Mouse (Mus musculus): ENCODE results near the gene Mthfd1. TPM values are rescaled to one million over a fixed set of nuclear protein-coding genes. Genes with fewer than 3 reads are reported as not detected.

Mthfd1 gene
- polyA plus RNA-seq, 1 experiment from 2014 or later = 91.8 TPM

DNA sequence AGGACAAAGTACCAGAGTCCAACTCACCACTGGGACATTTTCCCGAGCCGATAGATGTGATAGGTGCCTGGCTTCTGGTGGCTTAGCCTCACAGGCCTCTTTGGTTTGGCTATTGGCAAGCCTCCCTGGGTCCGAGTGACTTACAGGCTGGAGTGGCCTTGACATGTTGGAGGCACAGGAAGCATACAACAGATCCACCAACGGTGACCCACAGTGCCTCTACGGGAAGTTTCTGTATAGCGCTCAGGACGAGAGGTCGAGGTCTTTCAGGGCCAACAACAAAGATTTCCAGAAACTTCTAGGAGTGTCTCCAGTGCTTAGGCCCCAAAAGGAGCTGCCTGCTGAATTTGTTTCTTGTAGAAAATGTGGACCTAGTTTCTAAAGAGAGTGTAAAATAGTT lies 10.1 kb upstream of the Mthfd1 start:
- H3K4me3 ChIP-seq = no peak overlapping the region
- H3K36me3 ChIP-seq = no peaks in the 10 kb centered on the region
- no peak overlapping the region for H3K27ac ChIP-seq (replicated peaks)
- WGBS = 89% methylated on average over 8 of the region's 8 CpGs
- no peak for DNase-seq (ENCODE audit: low spot score)
- H3K27me3 ChIP-seq (ENCODE audit: low read depth, poor library complexity, severe bottlenecking) = no peaks in the 10 kb centered on the region
- no peaks in the 10 kb centered on the region for H3K4me1 ChIP-seq
- no peaks in the 10 kb centered on the region for H3K9me3 ChIP-seq (replicated peaks)

GRCm38 (mm10) chr12:76246646-76247045 lies 8.5 kb upstream of the Mthfd1 start, which contains the start of gene Tex21:
Tex21 (minus strand) TSS chr12:76246746.
- Histone ChIP-seq H3K4me3 (no peak within 1 kb of the TSS), H3K4me1 (no peaks in the 10 kb centered on the region), H3K27me3 (ENCODE audit: low read depth, poor library complexity, severe bottlenecking) (no peaks in the 10 kb centered on the region), H3K27ac (replicated peaks) (no peak within 1 kb of the TSS), H3K36me3 (no peaks in the 10 kb centered on the region), H3K9me3 (replicated peaks) (no peaks in the 10 kb centered on the region)
- 80% methylated on average over 6 of the region's 6 CpGs for WGBS
- DNase-seq (ENCODE audit: low spot score) = no peak

- Histone ChIP-seq H3K27me3 (ENCODE audit: low read depth, poor library complexity, severe bottlenecking) (no peaks in the 10 kb centered on the region; the same call in 1 of the 2 replicates), H3K27ac (replicated peaks) (no peak overlapping the region), H3K4me1 (peaks cover 37% of the 10 kb centered on the region), H3K9me3 (replicated peaks) (no peaks in the 10 kb centered on the region), H3K36me3 (no peaks in the 10 kb centered on the region), H3K4me3 (no peak overlapping the region)
- 90% methylated on average over 1 of the region's 1 CpGs for WGBS
- DNase-seq (ENCODE audit: low spot score) = no peak
Measured at GRCm38 (mm10) chr12:76253090-76253489, 2.0 kb upstream of the Mthfd1 start.

DNA sequence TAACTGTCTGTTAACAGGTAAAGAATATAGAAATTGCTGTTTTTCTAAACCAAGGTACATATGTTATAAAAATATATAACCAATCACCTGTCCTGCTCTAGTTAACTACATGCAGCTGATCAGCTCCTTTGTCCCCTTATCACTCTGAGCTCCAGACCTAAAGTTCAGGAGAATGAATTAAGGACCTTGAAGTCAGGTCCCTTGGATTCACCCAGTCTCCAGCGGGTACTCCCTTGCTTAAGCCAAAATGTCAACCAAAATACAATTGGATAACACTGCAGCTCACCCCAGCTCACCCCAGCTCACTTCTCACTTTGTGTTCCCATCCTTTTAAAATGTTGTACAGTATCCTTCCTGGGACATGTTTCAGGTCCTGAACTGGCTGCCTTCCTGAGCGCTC lies 1.5 kb upstream of the Mthfd1 start:
- Histone ChIP-seq H3K4me3 (no peak overlapping the region), H3K9me3 (replicated peaks) (no peaks in the 10 kb centered on the region), H3K27me3 (ENCODE audit: low read depth, poor library complexity, severe bottlenecking) (no peaks in the 10 kb centered on the region; the same call in 1 of the 2 replicates), H3K36me3 (no peaks in the 10 kb centered on the region), H3K27ac (replicated peaks) (no peak overlapping the region), H3K4me1 (peaks cover 37% of the 10 kb centered on the region)
- DNase-seq (ENCODE audit: low spot score) = no peak
- WGBS = 80% methylated on average over 2 of the region's 2 CpGs

- no peaks in the 10 kb centered on the region; the same call in 1 of the 2 replicates for H3K27me3 ChIP-seq (ENCODE audit: low read depth, poor library complexity, severe bottlenecking)
- H3K4me1 ChIP-seq = peaks cover 37% of the 10 kb centered on the region
- no peaks in the 10 kb centered on the region for H3K9me3 ChIP-seq (replicated peaks)
- DNase-seq (ENCODE audit: low spot score) = no peak
- H3K36me3 ChIP-seq = no peaks in the 10 kb centered on the region
- H3K27ac ChIP-seq (replicated peaks) = no peak overlapping the region
- 79% methylated on average over 8 of the region's 8 CpGs for WGBS
- no peak overlapping the region for H3K4me3 ChIP-seq
Measured at GRCm38 (mm10) chr12:76253991-76254390, 1.1 kb upstream of the Mthfd1 start.

DNA sequence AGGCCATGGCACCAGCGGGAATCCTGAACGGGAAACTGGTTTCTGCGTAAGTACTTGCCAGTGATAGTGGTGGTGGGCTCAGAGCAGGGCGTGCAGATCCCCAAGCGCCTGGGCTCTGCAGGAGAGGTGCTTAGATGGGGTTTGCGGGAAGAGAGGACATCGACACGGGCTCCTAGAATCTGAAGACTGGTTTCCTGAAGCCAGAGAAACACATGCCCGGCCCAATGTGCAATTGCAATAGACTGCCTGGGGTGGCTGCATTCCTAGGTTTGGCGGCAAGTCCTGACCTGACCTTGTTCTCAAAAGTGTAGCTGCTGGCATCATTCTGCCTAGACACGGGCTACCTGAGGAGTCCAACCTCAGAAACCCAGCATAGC lies 389 bp downstream of the Mthfd1 start:
- Histone ChIP-seq H3K9me3 (replicated peaks) (no peaks in the 10 kb centered on the region), H3K27ac (replicated peaks) (peak overlapping the region; percentile 89), H3K27me3 (ENCODE audit: low read depth, poor library complexity, severe bottlenecking) (no peaks in the 10 kb centered on the region; the same call in 1 of the 2 replicates), H3K36me3 (no peaks in the 10 kb centered on the region), H3K4me1 (peaks cover 37% of the 10 kb centered on the region), H3K4me3 (peak overlapping the region; percentile 79)
- whole genome bisulfite sequencing = under 1% methylated on average over 11 of the region's 11 CpGs
- DNase-seq (ENCODE audit: low spot score) = no peak

DNA sequence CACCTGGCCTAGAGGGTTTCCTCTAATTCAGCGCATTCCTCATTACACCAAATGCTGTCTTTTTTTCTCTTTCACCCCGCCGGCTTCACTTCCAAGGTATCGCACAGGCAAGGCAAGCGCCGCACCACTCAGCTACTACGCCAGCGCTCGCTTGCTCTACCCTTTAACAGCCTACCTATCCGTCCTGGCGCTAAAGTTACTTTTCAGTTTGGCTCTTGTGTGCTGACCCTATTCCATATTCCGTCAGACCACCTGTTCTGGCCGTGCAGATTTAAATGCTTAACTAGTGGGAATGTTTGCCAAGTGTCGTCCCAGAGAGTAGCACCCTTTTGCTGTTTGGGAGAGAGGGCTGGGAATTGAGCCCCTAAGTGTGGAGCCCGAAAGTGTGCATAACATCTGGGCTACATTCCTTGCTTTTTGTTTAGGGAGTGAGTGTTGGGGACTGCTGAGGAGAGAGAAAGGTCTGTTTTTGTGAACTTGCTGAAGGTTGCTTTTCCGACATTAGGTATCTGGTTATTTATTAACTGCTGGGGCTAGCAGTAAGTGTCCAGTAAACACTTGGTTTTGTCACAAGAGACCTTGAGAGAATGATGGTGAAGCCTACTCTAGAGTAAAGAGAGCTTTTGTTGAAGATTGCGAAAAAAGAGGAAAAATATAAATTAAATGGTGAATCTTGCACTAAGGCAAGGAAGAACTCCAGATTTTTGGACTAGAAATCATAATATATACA lies 1.2 kb downstream of the Mthfd1 start:
- Histone ChIP-seq H3K4me3 (peak overlapping the region; percentile 79), H3K27ac (replicated peaks) (peak overlapping the region; percentile 89), H3K27me3 (ENCODE audit: low read depth, poor library complexity, severe bottlenecking) (no peaks in the 10 kb centered on the region; the same call in 1 of the 2 replicates), H3K36me3 (no peaks in the 10 kb centered on the region), H3K4me1 (peaks cover 37% of the 10 kb centered on the region), H3K9me3 (replicated peaks) (no peaks in the 10 kb centered on the region)
- DNase-seq (ENCODE audit: low spot score) = peak; percentile 39
- 8% methylated on average over 17 of the region's 17 CpGs for WGBS

DNA sequence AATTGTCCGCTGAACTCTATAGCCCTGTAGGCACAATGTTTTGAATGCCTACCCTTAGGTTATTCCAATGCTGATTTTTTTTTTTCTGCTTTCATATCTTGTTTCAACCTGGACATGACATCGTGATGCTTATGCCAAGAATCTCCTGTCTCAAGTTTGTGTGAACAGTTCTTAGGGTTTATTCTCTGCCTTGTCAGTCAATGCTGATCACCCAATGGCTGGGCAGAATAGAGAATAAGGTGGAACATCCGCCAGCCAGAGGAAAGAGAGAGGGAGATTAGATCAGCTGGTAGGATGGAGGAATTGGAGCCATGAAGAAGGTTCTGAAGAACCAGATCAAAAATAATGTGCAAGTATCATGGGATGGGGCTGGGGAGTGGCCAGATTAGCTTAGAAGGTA lies 5.6 kb downstream of the Mthfd1 start:
- DNase-seq (ENCODE audit: low spot score) = no peak
- peaks cover 26% of the 10 kb centered on the region for H3K4me1 ChIP-seq
- H3K4me3 ChIP-seq = no peak overlapping the region
- peaks cover 7% of the 10 kb centered on the region for H3K36me3 ChIP-seq
- H3K27ac ChIP-seq (replicated peaks) = no peak overlapping the region
- H3K27me3 ChIP-seq (ENCODE audit: low read depth, poor library complexity, severe bottlenecking) = no peaks in the 10 kb centered on the region
- H3K9me3 ChIP-seq (replicated peaks) = no peaks in the 10 kb centered on the region
- 90% methylated on average over 3 of the region's 3 CpGs for WGBS

DNA sequence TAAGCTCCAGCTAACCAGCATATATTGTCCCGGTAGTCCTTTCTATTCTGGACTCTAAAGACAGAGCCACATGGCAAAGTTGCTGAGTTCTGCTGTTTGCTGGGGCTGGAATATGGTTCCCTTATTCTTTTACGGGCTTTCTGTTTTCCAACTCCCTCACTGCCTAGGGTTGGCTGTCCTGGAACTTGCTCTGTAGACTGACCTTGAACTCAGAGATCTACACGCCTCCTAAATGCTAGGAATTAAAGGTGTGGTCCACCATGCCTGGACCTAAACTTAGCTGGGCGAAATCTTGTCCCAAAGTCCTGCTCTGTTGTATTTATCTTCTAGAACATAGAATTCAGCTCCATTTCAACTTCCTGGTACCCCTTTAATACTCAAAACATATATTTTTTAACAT lies 6.5 kb downstream of the Mthfd1 start:
- no peak overlapping the region for H3K27ac ChIP-seq (replicated peaks)
- no peaks in the 10 kb centered on the region for H3K9me3 ChIP-seq (replicated peaks)
- peaks cover 15% of the 10 kb centered on the region for H3K36me3 ChIP-seq
- 91% methylated on average over 4 of the region's 4 CpGs for WGBS
- no peak overlapping the region for H3K4me3 ChIP-seq
- no peak for DNase-seq (ENCODE audit: low spot score)
- peaks cover 17% of the 10 kb centered on the region for H3K4me1 ChIP-seq
- H3K27me3 ChIP-seq (ENCODE audit: low read depth, poor library complexity, severe bottlenecking) = no peaks in the 10 kb centered on the region

- Histone ChIP-seq H3K9me3 (replicated peaks) (no peaks in the 10 kb centered on the region), H3K27me3 (ENCODE audit: low read depth, poor library complexity, severe bottlenecking) (no peaks in the 10 kb centered on the region), H3K27ac (replicated peaks) (no peak overlapping the region), H3K4me3 (no peak overlapping the region), H3K36me3 (peaks cover 19% of the 10 kb centered on the region), H3K4me1 (0 out of 2 replicates have a peak, but pooled peaks cover 7% of the 10 kb centered on the region)
- DNase-seq (ENCODE audit: low spot score) = no peak
- WGBS = 91% methylated on average over 4 of the region's 4 CpGs
Measured at GRCm38 (mm10) chr12:76262918-76263317, 7.8 kb downstream of the Mthfd1 start.

GRCm38 (mm10) chr12:76263876-76264275 lies 8.8 kb downstream of the Mthfd1 start:
- Histone ChIP-seq H3K27ac (replicated peaks) (no peak overlapping the region), H3K27me3 (ENCODE audit: low read depth, poor library complexity, severe bottlenecking) (no peaks in the 10 kb centered on the region), H3K4me1 (0 out of 2 replicates have a peak, but pooled peaks cover 7% of the 10 kb centered on the region), H3K4me3 (no peak overlapping the region), H3K9me3 (replicated peaks) (no peaks in the 10 kb centered on the region), H3K36me3 (peaks cover 19% of the 10 kb centered on the region)
- no peak for DNase-seq (ENCODE audit: low spot score)
- 53% methylated on average over 1 of the region's 1 CpGs for WGBS

DNA sequence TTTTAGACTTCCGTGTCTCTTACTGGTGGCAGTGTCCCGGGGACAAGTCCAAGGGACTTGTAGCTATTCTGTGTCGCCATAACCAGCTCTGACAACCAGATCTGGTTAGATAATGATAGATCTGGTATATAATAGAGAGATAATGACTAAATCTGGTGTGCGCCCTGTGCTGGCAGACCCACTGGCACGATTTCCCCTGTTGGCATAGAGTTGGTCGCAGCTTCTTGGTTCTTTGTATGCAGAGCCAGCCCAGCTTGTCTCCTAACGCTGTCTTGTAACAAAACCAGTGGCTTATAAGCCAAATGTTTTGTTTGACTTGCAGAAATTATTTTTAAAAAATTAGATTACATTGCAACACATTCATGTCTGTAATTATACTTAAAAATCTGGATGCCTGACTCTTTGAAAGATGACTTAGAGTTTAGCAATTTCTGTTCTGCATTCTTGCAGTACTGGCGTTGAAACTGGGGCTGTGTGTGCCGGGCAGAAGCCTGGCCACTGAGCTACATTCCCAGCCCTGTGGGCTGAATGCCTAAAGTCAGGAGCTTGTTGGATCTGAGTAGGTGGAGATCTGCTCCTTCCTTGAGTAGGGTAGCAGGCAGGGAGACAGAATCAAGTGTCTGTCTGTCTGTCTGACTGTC lies 9.3 kb downstream of the Mthfd1 start:
- H3K4me1 ChIP-seq = 0 out of 2 replicates have a peak, but pooled peaks cover 7% of the 10 kb centered on the region
- peaks cover 19% of the 10 kb centered on the region for H3K36me3 ChIP-seq
- no peak for DNase-seq (ENCODE audit: low spot score)
- no peaks in the 10 kb centered on the region for H3K27me3 ChIP-seq (ENCODE audit: low read depth, poor library complexity, severe bottlenecking)
- no peaks in the 10 kb centered on the region for H3K9me3 ChIP-seq (replicated peaks)
- no peak overlapping the region for H3K4me3 ChIP-seq
- WGBS = 91% methylated on average over 9 of the region's 9 CpGs
- H3K27ac ChIP-seq (replicated peaks) = no peak overlapping the region

DNA sequence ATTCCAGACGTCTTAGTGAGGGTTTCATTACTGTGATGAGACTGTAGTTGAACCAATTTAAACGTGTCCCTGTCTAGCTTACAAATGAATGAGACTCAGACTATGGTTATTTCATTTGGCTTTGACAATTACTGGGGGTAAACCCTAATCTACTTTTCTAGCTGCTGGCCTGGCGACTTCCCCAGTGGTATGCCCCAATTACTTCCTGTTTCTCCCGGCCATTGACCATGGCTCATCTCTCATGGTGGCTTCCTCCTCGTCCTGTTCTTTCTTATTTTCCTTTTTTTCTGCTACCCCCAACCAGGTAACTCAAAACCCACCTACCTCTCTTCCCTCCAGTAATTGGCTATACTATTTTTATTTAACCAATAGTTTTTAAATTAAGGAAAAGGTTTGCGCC lies 9.9 kb downstream of the Mthfd1 start:
- Histone ChIP-seq H3K4me1 (0 out of 2 replicates have a peak, but pooled peaks cover 7% of the 10 kb centered on the region), H3K27me3 (ENCODE audit: low read depth, poor library complexity, severe bottlenecking) (no peaks in the 10 kb centered on the region), H3K27ac (replicated peaks) (no peak overlapping the region), H3K36me3 (peaks cover 19% of the 10 kb centered on the region), H3K9me3 (replicated peaks) (no peaks in the 10 kb centered on the region), H3K4me3 (no peak overlapping the region)
- no peak for DNase-seq (ENCODE audit: low spot score)
- 87% methylated on average over 6 of the region's 6 CpGs for WGBS

All from midbrain, embryonic 10.5 days (tissue).